Mouse (Mus musculus) limb, embryonic 11.5 days (tissue): ENCODE measurements around the gene Abcc10. TPM values are rescaled to one million over a fixed set of nuclear protein-coding genes. Genes with fewer than 3 reads are reported as not detected.

Experiments
- ATAC-seq: fragments of 200-750 bp; cut with Nextera tagmentation; 2 replicates; pipeline ENCODE4 v1.8.0; 2017; ENCODE audit warnings: low read depth; ENCODE audit not compliant: insufficient number of reproducible peaks, low FRiP score, low TSS enrichment
- DNase-seq: peaks from one replicate; pipeline ENCODE4 v3.0.0-alpha.2; 2015; ENCODE audit warnings: low spot score
- H3K27ac ChIP-seq: fragments of 300-500 bp; sonication (generic); replicated peaks from 2 replicates; pipeline ENCODE4 v1.5.1; 2014; ENCODE audit warnings: low read depth, mild to moderate bottlenecking, low read length
- H3K27me3 ChIP-seq: fragments of 300-500 bp; sonication (generic); 2 replicates; pipeline ENCODE4 v1.6.1; 2014; ENCODE audit warnings: mild to moderate bottlenecking, low read length, mixed read lengths; ENCODE audit not compliant: control insufficient read depth, insufficient read depth
- H3K36me3 ChIP-seq: fragments of 300-500 bp; sonication (generic); 2 replicates; pipeline ENCODE4 v1.6.1; 2014; ENCODE audit warnings: mild to moderate bottlenecking, low read length, moderate library complexity, mixed read lengths; ENCODE audit not compliant: control insufficient read depth, insufficient read depth
- H3K4me1 ChIP-seq: fragments of 300-500 bp; sonication (generic); 2 replicates; pipeline ENCODE4 v1.6.1; 2014; ENCODE audit warnings: low read length, mixed read lengths; ENCODE audit not compliant: control insufficient read depth, insufficient read depth
- H3K4me2 ChIP-seq: fragments of 300-500 bp; sonication (generic); 2 replicates; pipeline ENCODE4 v1.6.1; 2014; ENCODE audit warnings: low read depth, mild to moderate bottlenecking, moderate library complexity; ENCODE audit not compliant: severe bottlenecking
- H3K4me3 ChIP-seq: fragments of 300-500 bp; sonication (generic); 2 replicates; pipeline ENCODE4 v1.5.1; 2014; ENCODE audit warnings: low read depth, low read length
- H3K9ac ChIP-seq: fragments of 300-500 bp; sonication (generic); 2 replicates; pipeline ENCODE4 v1.6.1; 2014; ENCODE audit warnings: mild to moderate bottlenecking, low read length
- H3K9me3 ChIP-seq: fragments of 300-500 bp; sonication (generic); 2 replicates; pipeline ENCODE4 v1.6.1; 2016; ENCODE audit warnings: low read length; ENCODE audit not compliant: control insufficient read depth
- WGBS: fragments of 180-500 bp; shearing (Covaris S2); extraction: QIAGEN DNeasy Blood & Tissue Kit; methylation state at CpG from one replicate; pipeline ENCODE4 v1.1.7; 2014; 5-methylcytosine and 5-hydroxymethylcytosine counted together
- polyA plus RNA-seq: library from polyadenylated mRNA; unstranded; fragments of >200 nt; fragmentation: Nextera tagmentation; extraction: Ambion mirVana; gene quantifications from 2 replicates; pipeline ENCODE4 v1.2.1, GENCODE M21; 2014

The Abcc10 gene
- polyA plus RNA-seq, 1 experiment from 2014 or later, result 5.0 TPM

DNA sequence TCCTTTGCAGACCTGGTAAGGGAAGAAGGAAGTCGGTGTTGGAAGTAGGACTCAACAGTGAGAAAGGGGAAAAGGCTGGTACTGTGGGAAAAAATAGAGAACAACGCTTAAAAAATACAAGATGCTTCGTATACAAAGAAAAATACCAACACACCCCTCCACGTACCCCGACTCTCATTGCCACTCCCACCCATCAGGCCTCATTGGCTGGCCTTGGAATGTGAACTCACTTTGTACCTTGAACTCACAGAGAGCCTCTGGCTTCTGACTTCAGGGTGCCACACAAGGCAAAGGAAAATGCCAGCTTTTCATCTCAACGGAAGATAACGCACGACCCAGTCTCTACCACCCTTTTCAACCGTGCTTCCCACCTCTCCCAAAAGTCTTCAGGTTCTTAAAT, 45.0 kb downstream of the Abcc10 start:
- WGBS, result 26% methylated on average over 9 of the region's 9 CpGs
- no peak overlapping the region; the same call in none of the 2 replicates for H3K9ac ChIP-seq

GRCm38 (mm10) chr17:46282483-46283123, 45.5 kb downstream of the Abcc10 start, which contains the start of gene Tjap1:
Gene Tjap1 (minus strand): TSS chr17:46283026.
- WGBS, result under 1% methylated on average over 37 of the region's 37 CpGs
- Histone ChIP-seq H3K9me3 (no peaks in the 10 kb centered on the region), H3K27me3 (no peaks in the 10 kb centered on the region), H3K4me3 (peak within 1 kb of the TSS; percentile 74), H3K4me1 (peaks cover 17% of the 10 kb centered on the region), H3K4me2 (peak within 1 kb of the TSS; percentile 93), H3K36me3 (peaks cover 5% of the 10 kb centered on the region; the same call in 1 of the 2 replicates), H3K9ac (peak within 1 kb of the TSS; percentile 75), H3K27ac (peak within 1 kb of the TSS; percentile 90)
- ATAC-seq (peak; percentile 92), DNase-seq (peak; percentile 96)

More for the DNA sequence above, 45.0 kb downstream of the Abcc10 start:
- ATAC-seq (peak; percentile 6; the same call in 1 of the 2 replicates), DNase-seq (no peak)
- Histone ChIP-seq H3K27ac (peak overlapping the region; percentile 90; the same call in 1 of the 2 replicates), H3K9me3 (no peaks in the 10 kb centered on the region), H3K4me2 (peak overlapping the region; percentile 93; the same call in 1 of the 2 replicates), H3K27me3 (no peaks in the 10 kb centered on the region), H3K4me1 (peaks cover 16% of the 10 kb centered on the region), H3K4me3 (peak overlapping the region; percentile 74), H3K36me3 (peaks cover 5% of the 10 kb centered on the region; the same call in 1 of the 2 replicates)

DNA sequence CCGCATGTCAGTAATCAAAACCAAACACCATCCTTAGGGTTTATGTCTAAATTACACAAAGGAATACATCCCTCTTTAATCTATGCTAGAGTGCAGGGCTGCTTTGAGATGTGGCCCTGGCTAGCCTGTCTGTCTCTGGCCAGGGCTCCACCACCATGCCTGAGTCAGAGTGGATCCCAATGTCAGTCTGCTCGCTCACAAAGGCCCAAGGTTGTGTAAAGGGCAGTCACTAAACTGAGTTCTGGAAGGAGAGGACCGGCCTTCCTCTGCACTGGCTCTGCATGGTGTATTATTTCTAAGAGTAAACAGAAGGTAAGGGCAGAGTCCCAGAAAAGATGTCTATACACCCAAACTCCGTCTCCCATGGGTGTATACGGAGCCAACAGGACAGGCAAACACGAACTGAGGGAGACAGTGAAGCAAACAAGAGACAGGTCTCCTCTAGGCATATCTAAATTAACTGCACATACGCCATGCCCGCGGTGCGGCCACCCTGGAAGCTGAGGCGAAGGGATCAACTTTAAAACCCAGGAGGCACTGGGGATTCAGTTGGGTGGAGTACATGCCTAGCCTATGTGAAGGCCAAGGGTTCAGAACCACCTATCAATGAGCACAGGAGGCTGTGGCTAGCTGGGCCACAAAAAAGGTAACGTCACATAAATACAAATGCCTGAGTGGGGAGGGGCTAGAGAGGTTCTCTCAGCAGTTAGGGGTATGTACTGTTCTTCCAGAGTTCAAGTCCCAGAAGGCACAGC, 50.0 kb downstream of the Abcc10 start:
- Histone ChIP-seq H3K27me3 (no peaks in the 10 kb centered on the region), H3K36me3 (peaks cover 10% of the 10 kb centered on the region; the same call in 1 of the 2 replicates), H3K27ac (peak overlapping the region; percentile 50), H3K4me3 (no peak overlapping the region), H3K9ac (peak overlapping the region; percentile 9; the same call in 1 of the 2 replicates), H3K4me2 (no peak overlapping the region), H3K4me1 (peaks cover 22% of the 10 kb centered on the region), H3K9me3 (no peaks in the 10 kb centered on the region)
- ATAC-seq (no peak), DNase-seq (no peak)
- WGBS, result 71% methylated on average over 12 of the region's 12 CpGs

GRCm38 (mm10) chr17:46277586-46277985, 50.6 kb downstream of the Abcc10 start:
- no peak for ATAC-seq
- Histone ChIP-seq H3K27me3 (no peaks in the 10 kb centered on the region), H3K36me3 (peaks cover 13% of the 10 kb centered on the region; the same call in 1 of the 2 replicates), H3K4me1 (peaks cover 22% of the 10 kb centered on the region), H3K4me2 (no peak overlapping the region), H3K9me3 (no peaks in the 10 kb centered on the region), H3K9ac (no peak overlapping the region), H3K27ac (no peak overlapping the region), H3K4me3 (no peak overlapping the region)
- 17% methylated on average over 4 of the region's 4 CpGs for WGBS
- DNase-seq, result peak; percentile 50

- H3K27me3 ChIP-seq, result no peaks in the 10 kb centered on the region
- no peak overlapping the region for H3K4me3 ChIP-seq
- no peak overlapping the region for H3K4me2 ChIP-seq
- ATAC-seq (no peak), DNase-seq (no peak)
- H3K27ac ChIP-seq, result no peak overlapping the region
- H3K36me3 ChIP-seq, result peaks cover 24% of the 10 kb centered on the region
- H3K9me3 ChIP-seq, result no peaks in the 10 kb centered on the region
- H3K9ac ChIP-seq, result no peak overlapping the region
- 95% methylated on average over 10 of the region's 10 CpGs for WGBS
- peaks cover 9% of the 10 kb centered on the region for H3K4me1 ChIP-seq
Observed at GRCm38 (mm10) chr17:46275506-46275905, 52.6 kb downstream of the Abcc10 start.

- no peak for DNase-seq
- H3K36me3 ChIP-seq, result peaks cover 24% of the 10 kb centered on the region
- H3K9ac ChIP-seq, result no peak overlapping the region
- peaks cover 9% of the 10 kb centered on the region for H3K4me1 ChIP-seq
- no peak for ATAC-seq
- 91% methylated on average over 6 of the region's 6 CpGs for WGBS
- H3K9me3 ChIP-seq, result no peaks in the 10 kb centered on the region
- H3K27me3 ChIP-seq, result no peaks in the 10 kb centered on the region
- H3K27ac ChIP-seq, result no peak overlapping the region
- no peak overlapping the region for H3K4me3 ChIP-seq
- no peak overlapping the region for H3K4me2 ChIP-seq
Observed at GRCm38 (mm10) chr17:46275034-46275433, 53.1 kb downstream of the Abcc10 start.

DNA sequence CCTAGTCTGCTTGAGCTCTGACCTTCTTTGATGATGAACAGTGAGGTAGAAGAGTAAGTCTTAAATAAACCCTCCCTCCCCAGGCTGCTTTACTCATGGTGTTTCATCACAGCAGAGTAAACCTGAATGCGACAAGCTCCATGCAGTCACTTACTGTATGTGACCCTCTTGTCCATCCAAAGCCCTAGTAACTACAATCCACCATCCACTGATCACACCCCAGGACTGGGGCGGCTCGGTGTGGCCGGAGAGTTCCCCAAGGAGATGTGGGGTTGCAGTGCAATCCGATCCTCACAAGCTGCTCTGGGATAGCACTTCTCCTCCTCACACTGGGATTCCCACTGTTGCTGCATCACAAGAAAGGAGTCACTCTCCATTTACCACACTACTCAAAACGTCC, 53.7 kb downstream of the Abcc10 start:
- DNase-seq, result no peak
- H3K9me3 ChIP-seq, result no peaks in the 10 kb centered on the region
- ATAC-seq, result no peak
- no peak overlapping the region for H3K4me2 ChIP-seq
- H3K36me3 ChIP-seq, result peaks cover 22% of the 10 kb centered on the region
- H3K4me3 ChIP-seq, result no peak overlapping the region
- no peak overlapping the region for H3K9ac ChIP-seq
- H3K4me1 ChIP-seq, result peaks cover 9% of the 10 kb centered on the region
- H3K27ac ChIP-seq, result no peak overlapping the region
- 69% methylated on average over 6 of the region's 6 CpGs for WGBS
- H3K27me3 ChIP-seq, result no peaks in the 10 kb centered on the region

DNA sequence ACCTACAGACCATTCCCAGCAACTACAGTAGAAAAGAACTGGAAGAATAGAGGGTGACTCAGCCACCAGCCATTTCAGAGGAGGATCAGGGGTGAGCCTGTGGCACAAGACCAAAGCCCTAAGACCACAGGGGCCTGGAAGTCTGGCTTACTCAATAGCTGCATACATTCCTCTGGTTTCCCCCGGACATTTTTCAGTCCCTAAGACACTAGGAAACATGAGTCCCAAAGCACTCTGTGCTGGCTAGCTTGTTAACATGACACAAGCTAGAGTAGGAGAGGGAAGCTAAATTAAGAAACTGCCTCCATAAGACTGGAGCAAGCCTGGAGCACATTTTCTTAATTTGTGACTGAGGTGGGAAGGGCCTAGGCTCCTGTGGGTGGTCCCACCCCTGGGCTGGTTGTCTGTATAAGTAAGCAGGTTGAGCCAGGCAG, 54.3 kb downstream of the Abcc10 start:
- Histone ChIP-seq H3K4me2 (no peak overlapping the region), H3K9me3 (no peaks in the 10 kb centered on the region), H3K27ac (no peak overlapping the region), H3K4me3 (no peak overlapping the region), H3K4me1 (peaks cover 9% of the 10 kb centered on the region), H3K27me3 (no peaks in the 10 kb centered on the region), H3K9ac (no peak overlapping the region), H3K36me3 (peaks cover 22% of the 10 kb centered on the region)
- 58% methylated on average over 1 of the region's 1 CpGs for WGBS
- ATAC-seq (no peak), DNase-seq (no peak)
